Mouse (Mus musculus) ES-E14 (cell line): ENCODE results near the gene Pnpla3.

Source experiments
- CHD2 ChIP-seq: IDR thresholded peaks from 2 replicates; pipeline ENCODE4 v1.6.1; 2014; ENCODE audit warnings: mild to moderate bottlenecking, low read depth, low read length, inconsistent platforms
- MAFK ChIP-seq: IDR thresholded peaks from 2 replicates; pipeline ENCODE4 v1.6.1; 2014; ENCODE audit warnings: mild to moderate bottlenecking, low read depth, low read length, inconsistent platforms; ENCODE audit not compliant: insufficient read depth
- ZC3H11A ChIP-seq: IDR thresholded peaks from 2 replicates; pipeline ENCODE4 v1.6.1; 2012; ENCODE audit warnings: low read depth, mild to moderate bottlenecking, inconsistent platforms, low read length, borderline replicate concordance

DNA sequence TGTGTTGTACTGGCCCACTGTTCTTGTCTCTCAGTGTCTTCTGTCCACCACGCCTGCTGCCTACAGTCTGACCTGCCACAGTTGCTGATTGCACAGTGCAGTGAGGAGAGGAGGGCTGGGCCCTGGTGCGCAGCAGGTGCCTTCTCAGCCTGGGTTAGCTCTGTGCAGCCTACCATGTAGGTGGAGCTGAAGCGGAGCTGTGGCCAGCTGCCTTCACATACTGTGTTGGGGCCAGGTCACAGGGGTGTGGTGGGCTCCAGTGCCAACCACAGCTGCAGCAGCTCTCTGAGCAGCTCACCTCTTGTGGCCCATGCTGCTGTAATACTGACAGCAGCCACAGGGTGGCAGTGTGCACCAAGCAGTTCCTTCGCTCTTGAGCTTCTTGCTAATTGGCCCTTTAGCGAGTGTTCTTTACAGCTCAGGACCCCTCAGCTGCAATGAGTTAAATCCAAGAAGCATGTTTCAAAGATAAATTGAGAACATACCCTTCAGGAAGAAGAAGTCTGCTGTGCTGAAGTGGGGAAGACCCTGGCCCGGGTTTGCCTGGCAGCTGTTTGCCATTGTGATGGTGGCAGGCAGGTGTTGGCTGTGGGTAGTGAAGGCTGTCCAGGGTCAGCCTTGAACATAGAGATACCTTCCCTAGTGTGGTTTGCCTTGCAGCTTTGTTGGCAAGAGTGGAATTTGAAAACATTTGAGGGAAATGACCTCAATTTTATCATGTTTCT, 44.6 kb downstream of the Pnpla3 start:
- no peak for TF ChIP-seq CHD2
- no peak for TF ChIP-seq MAFK
- TF ChIP-seq ZC3H11A: peak; percentile 64; the same call in 1 of the 2 replicates
